Mouse (Mus musculus) forebrain, embryonic 16.5 days (tissue): Measurements from ENCODE around the gene Tmem121b. TPM values are rescaled to one million over a fixed set of nuclear protein-coding genes. Genes with fewer than 3 reads are reported as not detected.
A peak's percentile ranks its signal among the peaks of the same experiment; 100 is the strongest.

Source experiments
- ATAC-seq: fragments of 200-750 bp; cut with Nextera tagmentation; 2 replicates; pipeline ENCODE4 v1.8.0; 2017; ENCODE audit warnings: mild to moderate bottlenecking, moderate library complexity
- H3K27ac ChIP-seq: fragments of 300-500 bp; sonication (generic); 2 replicates; pipeline ENCODE4 v1.5.1; 2014; ENCODE audit warnings: low read length, control low read depth
- H3K27me3 ChIP-seq: fragments of 300-500 bp; sonication (generic); replicated peaks from 2 replicates; pipeline ENCODE4 v1.6.1; 2014; ENCODE audit warnings: low read length; ENCODE audit not compliant: control insufficient read depth, insufficient read depth
- H3K36me3 ChIP-seq: fragments of 300-500 bp; sonication (generic); 2 replicates; pipeline ENCODE4 v1.6.1; 2014; ENCODE audit not compliant: control insufficient read depth, insufficient read depth
- H3K4me1 ChIP-seq: fragments of 300-500 bp; sonication (generic); replicated peaks from 2 replicates; pipeline ENCODE4 v1.6.1; 2014; ENCODE audit warnings: low read length; ENCODE audit not compliant: control insufficient read depth, insufficient read depth
- H3K4me2 ChIP-seq: fragments of 300-500 bp; sonication (generic); 2 replicates; pipeline ENCODE4 v1.6.1; 2014; ENCODE audit warnings: mild to moderate bottlenecking, low read length, control low read depth
- H3K4me3 ChIP-seq: fragments of 300-500 bp; sonication (generic); replicated peaks from 2 replicates; pipeline ENCODE4 v1.5.1; 2014; ENCODE audit warnings: mild to moderate bottlenecking, low read length, control low read depth
- H3K9ac ChIP-seq: fragments of 300-500 bp; sonication (generic); replicated peaks from 2 replicates; pipeline ENCODE4 v1.6.1; 2014; ENCODE audit warnings: low read depth, low read length, control low read depth
- H3K9me3 ChIP-seq: fragments of 300-500 bp; sonication (generic); 2 replicates; pipeline ENCODE4 v1.6.1; 2016; ENCODE audit warnings: low read length; ENCODE audit not compliant: control insufficient read depth
- WGBS: fragments of 180-500 bp; shearing (Covaris S2); extraction: QIAGEN DNeasy Blood & Tissue Kit; methylation state at CpG from one replicate; pipeline ENCODE4 v1.1.7; 2014; 5-methylcytosine and 5-hydroxymethylcytosine counted together
- polyA plus RNA-seq: library from polyadenylated mRNA; unstranded; fragments of >200 nt; fragmentation: Nextera tagmentation; extraction: Ambion mirVana; gene quantifications from 2 replicates; pipeline ENCODE4 v1.2.1, GENCODE M21; 2015

The Tmem121b gene
- 3.3 and 3.5 TPM in 2 replicates for polyA plus RNA-seq

DNA sequence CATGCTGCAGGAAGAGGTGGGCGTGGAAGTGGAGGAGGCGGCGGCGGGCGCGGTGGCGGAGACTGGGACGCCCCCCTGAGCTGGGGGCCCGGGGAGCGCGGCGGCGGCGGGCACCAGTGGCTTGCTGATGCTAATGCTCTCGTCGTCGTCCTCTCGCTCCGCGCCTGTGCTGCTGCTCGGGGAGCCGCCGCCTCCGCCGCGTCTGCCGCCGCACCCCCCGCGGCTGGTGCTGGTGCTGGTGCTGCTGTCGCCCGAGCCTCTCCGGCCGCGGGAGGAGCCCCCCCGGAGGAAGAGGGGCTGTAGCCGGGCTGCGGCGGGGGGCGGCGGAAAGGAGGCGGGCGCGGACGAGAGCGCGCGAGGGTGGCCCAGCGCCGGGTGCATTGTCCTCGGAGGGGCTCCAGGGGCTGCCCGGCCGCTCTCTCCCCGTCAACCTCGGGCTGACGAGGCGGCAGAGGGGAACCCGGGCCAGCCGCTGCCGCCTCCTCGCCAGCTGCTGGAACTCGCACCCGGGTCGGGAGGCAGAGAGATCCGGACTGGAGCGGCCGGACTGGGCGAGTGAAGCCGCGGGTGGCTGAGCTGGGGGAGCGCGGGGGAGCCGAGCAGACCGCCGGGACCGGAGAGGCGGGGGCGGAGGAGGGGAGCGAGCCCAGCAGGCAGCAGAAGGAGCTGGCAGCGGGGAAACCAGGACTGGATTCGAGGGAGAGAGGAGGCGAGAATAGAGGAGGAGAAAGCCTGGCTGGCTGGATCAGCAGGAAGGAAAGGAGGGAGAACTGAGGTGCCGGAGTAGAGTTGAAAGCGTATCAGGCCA is at the start of gene Tmem121b:
Gene Tmem121b (minus strand): TSS at position 434 of the 808 bp plus-strand sequence.
- Histone ChIP-seq H3K9me3 (no peaks in the 10 kb centered on the region), H3K9ac (peak within 1 kb of the TSS; percentile 87), H3K36me3 (no peaks in the 10 kb centered on the region), H3K4me2 (peak within 1 kb of the TSS; percentile 73), H3K4me1 (peaks cover 39% of the 10 kb centered on the region), H3K4me3 (peak within 1 kb of the TSS; percentile 79), H3K27me3 (no peaks in the 10 kb centered on the region), H3K27ac (peak within 1 kb of the TSS; percentile 93)
- peak; percentile 91 for ATAC-seq
- WGBS: under 1% methylated on average over 60 of the region's 84 CpGs

DNA sequence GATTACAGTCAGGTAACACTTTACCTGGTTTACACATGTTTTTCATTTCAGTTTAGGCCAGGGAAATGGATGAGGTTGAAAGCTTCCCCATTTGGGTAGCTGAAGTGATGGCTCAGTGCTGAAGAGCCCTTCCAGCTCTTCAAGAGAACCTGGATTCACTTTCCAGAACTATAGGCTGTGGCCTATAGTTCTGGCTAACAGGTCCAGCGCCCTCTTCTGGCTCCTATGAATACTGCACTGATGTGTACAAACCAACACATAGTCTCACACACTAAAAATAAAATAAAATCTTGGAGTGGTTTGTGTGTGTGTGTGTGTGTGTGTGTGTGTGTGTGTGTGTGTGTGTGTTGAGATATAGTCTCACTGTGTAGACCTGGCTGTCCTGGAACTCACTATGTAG is 48.5 kb upstream of the Tmem121b start:
- no peaks in the 10 kb centered on the region for H3K9me3 ChIP-seq
- ATAC-seq: no peak
- H3K4me2 ChIP-seq: no peak overlapping the region
- H3K4me3 ChIP-seq: no peak overlapping the region
- H3K9ac ChIP-seq: no peak overlapping the region
- H3K27me3 ChIP-seq: no peaks in the 10 kb centered on the region
- H3K27ac ChIP-seq: no peak overlapping the region
- no peaks in the 10 kb centered on the region for H3K36me3 ChIP-seq
- H3K4me1 ChIP-seq: peaks cover 5% of the 10 kb centered on the region; the same call in 1 of the 2 replicates
- 7% methylated on average over 1 of the region's 1 CpGs for WGBS

DNA sequence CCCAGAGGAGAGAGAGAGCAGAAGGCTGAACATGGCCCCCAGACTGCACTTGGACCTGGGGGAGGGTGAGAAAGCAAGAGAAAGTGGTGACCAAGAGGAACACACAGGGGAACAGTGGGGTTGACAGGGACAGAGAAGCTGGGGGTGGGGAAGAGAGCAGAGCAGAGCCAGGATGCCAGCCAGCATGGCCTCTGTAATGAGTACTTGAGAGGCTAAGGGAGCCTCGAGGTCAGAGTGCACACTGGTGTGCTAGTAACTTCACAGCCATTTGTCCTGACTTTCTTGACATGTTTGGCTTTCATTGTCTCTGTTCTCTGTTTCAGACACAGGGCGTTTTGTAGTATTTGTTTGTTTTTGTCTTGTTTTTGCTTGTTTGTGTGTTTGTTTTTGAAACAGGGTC is 47.8 kb upstream of the Tmem121b start:
- Histone ChIP-seq H3K4me1 (peaks cover 5% of the 10 kb centered on the region; the same call in 1 of the 2 replicates), H3K36me3 (no peaks in the 10 kb centered on the region), H3K4me2 (no peak overlapping the region), H3K9me3 (no peaks in the 10 kb centered on the region), H3K27me3 (no peaks in the 10 kb centered on the region), H3K9ac (no peak overlapping the region), H3K4me3 (no peak overlapping the region), H3K27ac (no peak overlapping the region)
- no peak for ATAC-seq
- WGBS: 58% methylated on average over 2 of the region's 2 CpGs

GRCm38 (mm10) chr6:120539781-120540231 is 46.2 kb upstream of the Tmem121b start:
- Histone ChIP-seq H3K9ac (no peak overlapping the region), H3K4me3 (no peak overlapping the region), H3K27ac (no peak overlapping the region), H3K9me3 (no peaks in the 10 kb centered on the region), H3K36me3 (no peaks in the 10 kb centered on the region), H3K4me1 (peaks cover 5% of the 10 kb centered on the region; the same call in 1 of the 2 replicates), H3K27me3 (no peaks in the 10 kb centered on the region), H3K4me2 (no peak overlapping the region)
- 62% methylated on average over 10 of the region's 10 CpGs for WGBS
- ATAC-seq: no peak

- H3K27me3 ChIP-seq: no peaks in the 10 kb centered on the region
- H3K9ac ChIP-seq: peak overlapping the region; percentile 52
- no peaks in the 10 kb centered on the region for H3K36me3 ChIP-seq
- peak overlapping the region; percentile 39 for H3K4me3 ChIP-seq
- WGBS: 4% methylated on average over 16 of the region's 16 CpGs
- peak overlapping the region; percentile 61 for H3K4me2 ChIP-seq
- H3K4me1 ChIP-seq: peaks cover 5% of the 10 kb centered on the region; the same call in 1 of the 2 replicates
- H3K27ac ChIP-seq: no peak overlapping the region
- no peaks in the 10 kb centered on the region for H3K9me3 ChIP-seq
- peak; percentile 92 for ATAC-seq
Measured at GRCm38 (mm10) chr6:120539132-120539759, 45.6 kb upstream of the Tmem121b start.

- H3K27me3 ChIP-seq: no peaks in the 10 kb centered on the region
- H3K4me2 ChIP-seq: no peak overlapping the region
- no peaks in the 10 kb centered on the region for H3K9me3 ChIP-seq
- no peaks in the 10 kb centered on the region for H3K36me3 ChIP-seq
- peaks cover 8% of the 10 kb centered on the region for H3K4me1 ChIP-seq
- H3K4me3 ChIP-seq: no peak overlapping the region
- no peak overlapping the region for H3K27ac ChIP-seq
- H3K9ac ChIP-seq: no peak overlapping the region
- no peak for ATAC-seq
- 78% methylated on average over 2 of the region's 2 CpGs for WGBS
Measured at GRCm38 (mm10) chr6:120536337-120536736, 42.7 kb upstream of the Tmem121b start.

- Histone ChIP-seq H3K36me3 (no peaks in the 10 kb centered on the region), H3K4me3 (no peak overlapping the region), H3K9ac (no peak overlapping the region), H3K4me2 (no peak overlapping the region), H3K27ac (no peak overlapping the region), H3K4me1 (peaks cover 22% of the 10 kb centered on the region), H3K27me3 (no peaks in the 10 kb centered on the region), H3K9me3 (no peaks in the 10 kb centered on the region)
- 83% methylated on average over 1 of the region's 1 CpGs for WGBS
- no peak for ATAC-seq
Measured at GRCm38 (mm10) chr6:120532594-120532993, 39.0 kb upstream of the Tmem121b start.

DNA sequence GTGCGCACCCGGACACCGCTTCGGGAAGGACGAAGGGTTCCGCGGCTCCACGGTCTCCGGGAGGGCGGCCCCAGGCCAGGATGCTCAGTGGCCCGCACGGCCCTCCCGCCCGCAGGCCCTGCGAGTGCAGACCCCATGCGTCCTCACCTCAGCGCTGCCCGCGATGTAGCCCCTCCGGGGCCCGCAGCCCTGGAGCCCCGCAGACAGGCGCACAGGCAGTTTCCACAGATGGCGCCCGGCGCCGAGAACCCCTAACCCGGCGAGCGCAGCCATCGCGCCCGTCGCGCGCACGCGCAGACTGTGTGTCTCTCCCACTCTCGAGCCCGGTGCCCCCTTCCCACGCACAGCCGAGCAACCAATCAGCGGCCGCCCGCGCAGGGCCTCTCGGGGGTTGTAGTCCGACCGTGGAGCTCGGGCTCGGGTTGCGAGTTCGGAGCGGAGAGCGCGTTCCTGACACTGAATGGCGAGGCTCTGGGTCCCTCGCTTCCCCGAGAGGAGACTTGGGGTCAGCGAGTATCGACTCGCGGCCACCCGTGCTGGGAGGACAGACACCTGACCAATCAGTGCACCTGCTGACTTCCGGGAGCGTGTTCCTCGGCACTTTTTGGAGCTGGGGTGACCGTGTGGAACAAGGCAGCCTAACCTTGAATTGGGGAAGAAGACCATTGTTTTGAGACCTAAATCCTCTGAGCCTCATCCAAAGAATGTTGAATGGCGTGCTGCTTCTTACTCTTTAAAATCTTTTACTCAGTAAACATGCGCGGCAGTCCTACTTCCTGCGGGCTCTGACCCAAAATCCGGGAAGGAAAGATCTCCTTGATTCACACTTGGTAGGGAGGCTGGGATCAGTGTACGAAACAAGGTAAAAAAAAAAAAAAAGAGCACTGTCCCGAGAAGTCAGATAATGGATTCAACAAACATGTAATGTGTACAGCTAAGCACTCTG is 37.7 kb upstream of the Tmem121b start, which contains the start of gene Hdhd5:
Gene Hdhd5 (minus strand): TSS at position 300 of the 946 bp plus-strand sequence.
- Histone ChIP-seq H3K9ac (peak within 1 kb of the TSS; percentile 90), H3K9me3 (no peaks in the 10 kb centered on the region), H3K36me3 (no peaks in the 10 kb centered on the region), H3K27me3 (no peaks in the 10 kb centered on the region), H3K4me3 (peak within 1 kb of the TSS; percentile 85), H3K4me2 (peak within 1 kb of the TSS; percentile 62), H3K4me1 (peaks cover 22% of the 10 kb centered on the region), H3K27ac (peak within 1 kb of the TSS; percentile 54; the same call in 1 of the 2 replicates)
- WGBS: under 1% methylated on average over 75 of the region's 75 CpGs
- ATAC-seq: peak; percentile 100
